Mouse (Mus musculus) intestine, embryonic 14.5 days (tissue): ENCODE results near the gene Cldn2. TPM values are rescaled to one million over a fixed set of nuclear protein-coding genes. Genes with fewer than 3 reads are reported as not detected.

ENCODE experiments used
- ATAC-seq: fragments of 200-750 bp; cut with Nextera tagmentation; replicated peaks from 2 replicates; pipeline ENCODE4 v1.8.0; 2017; ENCODE audit warnings: low read depth, moderate number of reproducible peaks, moderate TSS enrichment, moderate library complexity; ENCODE audit not compliant: low FRiP score, low TSS enrichment
- DNase-seq: peaks from one replicate; pipeline ENCODE4 v3.0.0-alpha.2; 2018; ENCODE audit warnings: low spot score
- H3K27ac ChIP-seq: fragments of 300-500 bp; sonication (generic); 2 replicates; pipeline ENCODE4 v1.5.1; 2014; ENCODE audit warnings: low read depth, mild to moderate bottlenecking, control low read depth
- H3K27me3 ChIP-seq: fragments of 300-500 bp; sonication (generic); replicated peaks from 2 replicates; pipeline ENCODE4 v1.6.1; 2014; ENCODE audit warnings: low read length, control low read depth; ENCODE audit not compliant: control insufficient read depth, insufficient read depth
- H3K36me3 ChIP-seq: fragments of 300-500 bp; sonication (generic); 2 replicates; pipeline ENCODE4 v1.6.1; 2014; ENCODE audit warnings: low read length, control low read depth; ENCODE audit not compliant: control insufficient read depth, insufficient read depth
- H3K4me1 ChIP-seq: fragments of 300-500 bp; sonication (generic); replicated peaks from 2 replicates; pipeline ENCODE4 v1.6.1; 2014; ENCODE audit warnings: low read length, control low read depth, mixed read lengths; ENCODE audit not compliant: control insufficient read depth, insufficient read depth
- H3K4me2 ChIP-seq: fragments of 300-500 bp; sonication (generic); 2 replicates; pipeline ENCODE4 v1.6.1; 2014; ENCODE audit warnings: low read length
- H3K4me3 ChIP-seq: fragments of 300-500 bp; sonication (generic); 2 replicates; pipeline ENCODE4 v1.5.1; 2014; ENCODE audit warnings: low read depth, low read length, control low read depth, mixed read lengths
- H3K9ac ChIP-seq: fragments of 300-500 bp; sonication (generic); 2 replicates; pipeline ENCODE4 v1.6.1; 2014; ENCODE audit warnings: mild to moderate bottlenecking, low read length
- H3K9me3 ChIP-seq: fragments of 300-500 bp; sonication (generic); 2 replicates; pipeline ENCODE4 v1.6.1; 2016; ENCODE audit warnings: low read length, control low read depth; ENCODE audit not compliant: control insufficient read depth
- WGBS: fragments of 180-500 bp; shearing (Covaris S2); extraction: QIAGEN DNeasy Blood & Tissue Kit; methylation state at CpG from one replicate; pipeline ENCODE4 v1.1.7; 2014; 5-methylcytosine and 5-hydroxymethylcytosine counted together
- polyA plus RNA-seq: library from polyadenylated mRNA; unstranded; fragments of >200 nt; fragmentation: Nextera tagmentation; extraction: Ambion mirVana; gene quantifications from 2 replicates; pipeline ENCODE4 v1.2.1, GENCODE M21; 2014

Gene Cldn2
- polyA plus RNA-seq, 1 experiment from 2014 or later = 8.7 TPM

- Histone ChIP-seq H3K9ac (no peak overlapping the region), H3K9me3 (no peaks in the 10 kb centered on the region), H3K36me3 (no peaks in the 10 kb centered on the region), H3K4me3 (no peak overlapping the region), H3K27me3 (no peaks in the 10 kb centered on the region), H3K27ac (no peak overlapping the region), H3K4me1 (no peaks in the 10 kb centered on the region), H3K4me2 (no peak overlapping the region)
- DNase-seq (no peak), ATAC-seq (no peak)
- 83% methylated on average over 6 of the region's 6 CpGs for WGBS
Measured at GRCm38 (mm10) chrX:139841091-139841490, 40.5 kb downstream of the Cldn2 start.

- Histone ChIP-seq H3K4me3 (no peak overlapping the region), H3K27ac (no peak overlapping the region), H3K27me3 (no peaks in the 10 kb centered on the region), H3K9ac (no peak overlapping the region), H3K36me3 (no peaks in the 10 kb centered on the region), H3K4me2 (no peak overlapping the region), H3K4me1 (no peaks in the 10 kb centered on the region), H3K9me3 (no peaks in the 10 kb centered on the region)
- 90% methylated on average over 4 of the region's 4 CpGs for WGBS
- no peak for DNase-seq
- ATAC-seq = no peak
Measured at GRCm38 (mm10) chrX:139854795-139855194, 54.2 kb downstream of the Cldn2 start.

GRCm38 (mm10) chrX:139859402-139859801, 58.8 kb downstream of the Cldn2 start:
- DNase-seq (no peak), ATAC-seq (no peak)
- H3K9me3 ChIP-seq = no peaks in the 10 kb centered on the region
- no peak overlapping the region for H3K9ac ChIP-seq
- 65% methylated on average over 5 of the region's 5 CpGs for WGBS
- no peak overlapping the region for H3K4me2 ChIP-seq
- no peaks in the 10 kb centered on the region for H3K4me1 ChIP-seq
- no peaks in the 10 kb centered on the region for H3K27me3 ChIP-seq
- no peak overlapping the region for H3K27ac ChIP-seq
- no peaks in the 10 kb centered on the region; the same call in 1 of the 2 replicates for H3K36me3 ChIP-seq
- no peak overlapping the region for H3K4me3 ChIP-seq

Other genes with a start within 250 kb of the Cldn2 start
- gene Rnf128, start 237.5 kb upstream of the Cldn2 start, polyA plus RNA-seq = 99.4 and 101 TPM in 2 replicates
- 1.5 and 1.7 TPM in 2 replicates for gene Tbc1d8b, start 115.8 kb upstream of the Cldn2 start, polyA plus RNA-seq
- gene Gm15013, start 86.3 kb upstream of the Cldn2 start, polyA plus RNA-seq = not detected in 2 replicates
- gene Ripply1, start 18.5 kb upstream of the Cldn2 start, polyA plus RNA-seq = not detected in 2 replicates
- gene Morc4, start 70.8 kb downstream of the Cldn2 start, polyA plus RNA-seq = 12.4 and 13.4 TPM in 2 replicates
- gene Rbm41, start 197.8 kb downstream of the Cldn2 start, polyA plus RNA-seq = 5.9 and 6.2 TPM in 2 replicates